Mouse (Mus musculus) C2C12 (cell line): ENCODE data around the gene Slc25a13.

Experiments
- CEBPB ChIP-seq: IDR thresholded peaks from one replicate; pipeline ENCODE4 v1.6.1; 2011; ENCODE audit warnings: low read depth, mild to moderate bottlenecking, control low read depth, moderate library complexity
- CTCF ChIP-seq: IDR thresholded peaks from one replicate; pipeline ENCODE4 v1.5.1; 2011; ENCODE audit not compliant: control insufficient read depth, insufficient read depth, insufficient read length
- FOSL1 ChIP-seq: IDR thresholded peaks from one replicate; pipeline ENCODE4 v1.8.0; 2011; ENCODE audit warnings: mild to moderate bottlenecking, low read length; ENCODE audit not compliant: poor library complexity, insufficient read depth, severe bottlenecking
- MAX ChIP-seq: IDR thresholded peaks from one replicate; pipeline ENCODE4 v1.6.1; 2011; ENCODE audit warnings: mild to moderate bottlenecking, control low read depth
- MYOG ChIP-seq: IDR thresholded peaks from one replicate; pipeline ENCODE4 v1.6.1; 2011; ENCODE audit not compliant: control insufficient read depth, insufficient read length; ENCODE audit errors: extremely low read depth
- USF1 ChIP-seq: IDR thresholded peaks from one replicate; pipeline ENCODE4 v1.6.1; 2011; ENCODE audit warnings: low read depth, mild to moderate bottlenecking, control low read depth, moderate library complexity

DNA sequence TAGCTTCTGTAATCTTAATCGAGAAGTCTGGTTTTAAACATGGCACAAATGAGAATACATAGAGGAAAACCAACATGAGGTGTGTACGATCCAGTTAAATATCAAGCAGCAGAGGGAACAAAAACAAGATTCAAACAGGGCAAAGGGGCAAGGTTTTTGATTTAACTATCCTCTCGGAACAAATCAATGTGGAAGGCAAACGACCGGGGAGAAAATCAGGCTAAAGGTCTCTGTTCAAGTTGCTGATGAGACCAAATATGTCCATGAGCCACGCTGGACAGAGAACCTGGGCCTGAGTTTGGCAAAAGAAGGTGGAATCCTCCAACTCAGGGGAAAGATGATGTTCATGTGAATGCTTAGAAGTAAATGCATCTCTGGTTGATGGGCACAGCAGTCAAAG is 14.5 kb downstream of the Slc25a13 start:
- TF ChIP-seq CTCF: no peak
- no peak for TF ChIP-seq FOSL1
- TF ChIP-seq MAX: no peak
- no peak for TF ChIP-seq MYOG
- TF ChIP-seq CEBPB: no peak
- no peak for TF ChIP-seq USF1
